Mouse (Mus musculus): Measurements from ENCODE around the gene Cphx3.
"Not testable (repeated sequence)": the region's sequence is repeated elsewhere in the genome, so short reads cannot be mapped to it uniquely, and the experiment has no call there.

- not testable (repeated sequence) for TF ChIP-seq GATA1 (IDR thresholded peaks at IDR 0.05; ENCODE audit: borderline replicate concordance, low read length); FLI1 (IDR thresholded peaks at IDR 0.05; ENCODE audit: low read length)
Measured at GRCm38 (mm10) chr14:26181660-26182059, 99.6 kb downstream of the Cphx3 start.
